Mouse (Mus musculus) heart, embryonic 11.5 days (tissue): ENCODE measurements around the gene Kirrel3. TPM values are rescaled to one million over a fixed set of nuclear protein-coding genes. Genes with fewer than 3 reads are reported as not detected.

Experiments used
- ATAC-seq: fragments of 200-750 bp; cut with Nextera tagmentation; replicated peaks from 2 replicates; pipeline ENCODE4 v1.8.0; 2017; ENCODE audit warnings: moderate library complexity; ENCODE audit not compliant: insufficient number of reproducible peaks, low FRiP score, low TSS enrichment
- H3K27ac ChIP-seq: fragments of 300-500 bp; sonication (generic); 2 replicates; pipeline ENCODE4 v1.5.1; 2014; ENCODE audit warnings: mild to moderate bottlenecking, low read depth, low read length
- H3K27me3 ChIP-seq: fragments of 300-500 bp; sonication (generic); 2 replicates; pipeline ENCODE4 v1.6.1; 2014; ENCODE audit warnings: mild to moderate bottlenecking, low read length, mixed read lengths; ENCODE audit not compliant: control insufficient read depth, insufficient read depth
- H3K36me3 ChIP-seq: fragments of 300-500 bp; sonication (generic); 2 replicates; pipeline ENCODE4 v1.6.1; 2014; ENCODE audit warnings: mild to moderate bottlenecking, low read length, moderate library complexity, mixed read lengths; ENCODE audit not compliant: control insufficient read depth, insufficient read depth
- H3K4me1 ChIP-seq: fragments of 300-500 bp; sonication (generic); 2 replicates; pipeline ENCODE4 v1.6.1; 2014; ENCODE audit warnings: low read length; ENCODE audit not compliant: control insufficient read depth, insufficient read depth
- H3K4me2 ChIP-seq: fragments of 300-500 bp; sonication (generic); 2 replicates; pipeline ENCODE4 v1.6.1; 2014; ENCODE audit warnings: mild to moderate bottlenecking, moderate library complexity
- H3K4me3 ChIP-seq: fragments of 300-500 bp; sonication (generic); 2 replicates; pipeline ENCODE4 v1.5.1; 2014; ENCODE audit warnings: low read depth, low read length
- H3K9ac ChIP-seq: fragments of 300-500 bp; sonication (generic); 2 replicates; pipeline ENCODE4 v1.6.1; 2014; ENCODE audit warnings: mild to moderate bottlenecking, low read depth, low read length, moderate library complexity
- H3K9me3 ChIP-seq: fragments of 300-500 bp; sonication (generic); replicated peaks from 2 replicates; pipeline ENCODE4 v1.6.1; 2016; ENCODE audit warnings: low read length; ENCODE audit not compliant: control insufficient read depth
- WGBS: fragments of 180-500 bp; shearing (Covaris S2); extraction: QIAGEN DNeasy Blood & Tissue Kit; methylation state at CpG from one replicate; pipeline ENCODE4 v1.1.7; 2014; ENCODE audit not compliant: insufficient replicate concordance; 5-methylcytosine and 5-hydroxymethylcytosine counted together
- polyA plus RNA-seq: library from polyadenylated mRNA; unstranded; fragments of >200 nt; fragmentation: Nextera tagmentation; extraction: Ambion mirVana; gene quantifications from 2 replicates; pipeline ENCODE4 v1.2.1, GENCODE M21; 2014

Gene Kirrel3
- polyA plus RNA-seq, 1 experiment from 2014 or later, result 1.0 TPM

- Histone ChIP-seq H3K9ac (no peak overlapping the region), H3K27ac (no peak overlapping the region), H3K4me1 (peaks cover 6% of the 10 kb centered on the region; the same call in 1 of the 2 replicates), H3K4me2 (no peak overlapping the region), H3K4me3 (no peak overlapping the region), H3K36me3 (no peaks in the 10 kb centered on the region; the same call in 1 of the 2 replicates), H3K9me3 (no peaks in the 10 kb centered on the region), H3K27me3 (peaks cover 6% of the 10 kb centered on the region)
- no peak for ATAC-seq
- WGBS, result 80% methylated on average over 4 of the region's 4 CpGs
Observed at GRCm38 (mm10) chr9:35058186-35058585, 572.5 kb downstream of the Kirrel3 start.

GRCm38 (mm10) chr9:35058596-35059354, 573.1 kb downstream of the Kirrel3 start:
- Histone ChIP-seq H3K4me2 (no peak overlapping the region), H3K4me3 (no peak overlapping the region), H3K27ac (no peak overlapping the region), H3K4me1 (peaks cover 6% of the 10 kb centered on the region; the same call in 1 of the 2 replicates), H3K9ac (no peak overlapping the region), H3K9me3 (no peaks in the 10 kb centered on the region), H3K27me3 (peaks cover 2% of the 10 kb centered on the region; the same call in 1 of the 2 replicates), H3K36me3 (no peaks in the 10 kb centered on the region; the same call in 1 of the 2 replicates)
- ATAC-seq, result no peak
- 90% methylated on average over 2 of the region's 2 CpGs for WGBS

GRCm38 (mm10) chr9:35059881-35060280, 574.2 kb downstream of the Kirrel3 start:
- Histone ChIP-seq H3K27me3 (no peaks in the 10 kb centered on the region), H3K4me3 (no peak overlapping the region), H3K9me3 (no peaks in the 10 kb centered on the region), H3K9ac (no peak overlapping the region), H3K27ac (no peak overlapping the region), H3K4me1 (peaks cover 6% of the 10 kb centered on the region; the same call in 1 of the 2 replicates), H3K4me2 (no peak overlapping the region), H3K36me3 (no peaks in the 10 kb centered on the region)
- WGBS, result 83% methylated on average over 5 of the region's 5 CpGs
- ATAC-seq, result no peak

- Histone ChIP-seq H3K4me2 (no peak overlapping the region), H3K4me3 (no peak overlapping the region), H3K9me3 (no peaks in the 10 kb centered on the region), H3K36me3 (no peaks in the 10 kb centered on the region), H3K27me3 (no peaks in the 10 kb centered on the region), H3K4me1 (peaks cover 6% of the 10 kb centered on the region; the same call in 1 of the 2 replicates), H3K9ac (no peak overlapping the region), H3K27ac (no peak overlapping the region)
- 49% methylated on average over 2 of the region's 2 CpGs for WGBS
- ATAC-seq, result no peak
Observed at GRCm38 (mm10) chr9:35061446-35061845, 575.8 kb downstream of the Kirrel3 start.
